Mouse (Mus musculus): ENCODE measurements around the gene Egfl6.

DNA sequence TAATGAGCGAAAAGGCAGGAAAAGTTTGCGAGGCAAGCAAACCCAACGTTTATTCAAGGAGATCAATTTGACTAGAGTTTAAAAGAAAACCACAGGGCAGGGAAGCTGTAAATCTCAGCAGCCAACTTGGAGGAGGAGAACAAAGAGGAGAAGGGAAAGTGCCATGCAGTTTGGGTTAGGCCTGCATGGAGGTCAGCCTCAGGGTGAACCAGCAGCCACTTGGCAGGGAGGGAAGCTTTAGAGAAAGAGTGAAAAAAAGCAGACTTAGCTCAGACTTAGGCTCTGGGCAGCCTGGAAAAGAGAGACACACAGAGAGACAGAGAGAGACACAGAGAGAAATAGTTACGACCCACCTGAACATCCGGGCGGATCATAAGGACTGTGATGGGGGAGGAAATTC lies 35.4 kb upstream of the Egfl6 start:
- TF ChIP-seq POLR2A (IDR thresholded peaks at IDR 0.05; ENCODE audit: low read depth, low read length): no peak
- no peak for TF ChIP-seq CTCF (IDR thresholded peaks at IDR 0.05; ENCODE audit: extremely low read depth, insufficient read depth, insufficient read length, insufficient replicate concordance)

Measured in spleen, adult 2 months (tissue).